Mouse (Mus musculus) spleen, adult 2 months (tissue): ENCODE measurements around the gene Fam13a.

Experiments
- CTCF ChIP-seq: fragments of 200-500 bp; IDR thresholded peaks from 2 replicates; pipeline ENCODE4 v1.5.1; 2011; ENCODE audit warnings: mild to moderate bottlenecking, inconsistent platforms; ENCODE audit not compliant: insufficient read depth, insufficient read length, insufficient replicate concordance; ENCODE audit errors: extremely low read depth
- POLR2A ChIP-seq: fragments of 200-500 bp; IDR thresholded peaks from 2 replicates; pipeline ENCODE4 v1.6.1; 2011; ENCODE audit warnings: low read depth, low read length, inconsistent platforms

DNA sequence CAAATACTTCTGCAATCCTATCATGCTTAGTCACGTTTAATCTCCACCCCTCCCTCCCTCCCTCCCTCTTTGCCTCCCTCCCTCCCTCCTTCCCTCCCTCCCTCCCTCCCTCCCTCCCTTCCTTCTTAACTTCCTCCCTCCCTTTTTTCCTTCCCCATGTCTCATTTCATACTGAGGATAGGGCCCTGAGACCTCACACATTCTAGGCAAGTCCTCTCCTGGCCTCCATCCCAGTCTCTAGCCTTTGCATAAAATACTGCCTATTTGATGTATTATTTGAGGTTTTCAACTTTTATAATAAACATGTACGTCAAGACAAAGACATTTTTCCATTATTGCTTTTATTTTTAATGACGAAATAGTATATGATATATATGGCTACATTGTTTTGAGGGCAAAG, 110.8 kb downstream of the Fam13a start:
- TF ChIP-seq POLR2A (no peak), CTCF (no peak)
